ENCODE assay signal across 9 mouse cellular contexts in the genomic region with DNA sequence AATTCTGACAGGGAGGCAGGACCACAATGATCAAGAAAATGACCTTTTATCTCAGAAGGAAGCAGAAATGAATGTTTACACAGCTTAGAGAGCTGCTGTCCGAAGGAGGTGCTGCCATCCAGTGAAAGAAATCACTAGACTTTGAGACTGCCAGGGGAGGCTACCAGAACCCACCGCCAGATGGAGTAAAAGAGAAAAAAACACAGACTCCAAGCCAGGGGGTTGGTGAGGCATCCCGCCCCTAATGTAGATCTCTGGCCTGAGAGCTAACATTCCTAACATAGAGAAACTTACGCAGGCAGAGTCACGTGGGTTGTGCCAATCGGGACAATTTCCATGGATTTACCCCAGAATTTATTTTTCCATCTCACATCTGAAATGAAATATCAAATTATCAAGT. TPM values are rescaled to one million over a fixed set of nuclear protein-coding genes. Genes with fewer than 3 reads are reported as not detected.
DNase-seq lines count a peak whose midpoint lies in the region; ATAC-seq and TF ChIP-seq lines count a peak whose summit lies in the region.
"Had no signal": no experiment of that assay in that cellular context is flagged by ENCODE, and none has a peak within 500 bp of the region (broad histone marks: within the 10 kb centered on the region; RNA-seq: fewer than 3 reads in every experiment).

No protein-coding gene starts in this region.

- TF ChIP-seq POLR2A in brain, embryonic 14.5 days (IDR thresholded peaks at IDR 0.05; ENCODE audit: borderline replicate concordance, extremely low read depth, insufficient read depth, insufficient read length, poor library complexity, severe bottlenecking) = no peak

- no peaks in the 10 kb centered on the region for H3K4me1 ChIP-seq in liver, embryonic 12.5 days
- no peaks in the 10 kb centered on the region for H3K4me1 ChIP-seq in intestine, postnatal 0 days (replicated peaks; ENCODE audit: control insufficient read depth, insufficient read depth, low read length)
- no peaks in the 10 kb centered on the region for H3K4me1 ChIP-seq in neural tube, embryonic 11.5 days (ENCODE audit: control insufficient read depth, insufficient read depth, low read length)

- 46% methylated on average over 6 of the region's 6 CpGs for WGBS in liver, embryonic 12.5 days (ENCODE audit: insufficient replicate concordance)
- WGBS in intestine, postnatal 0 days = 23% methylated on average over 6 of the region's 6 CpGs
- WGBS in neural tube, embryonic 11.5 days = 51% methylated on average over 6 of the region's 6 CpGs

- no peaks in the 10 kb centered on the region for H3K27me3 ChIP-seq in liver, embryonic 12.5 days (replicated peaks)
- H3K27me3 ChIP-seq in intestine, postnatal 0 days (replicated peaks; ENCODE audit: control insufficient read depth, insufficient read depth, low read length) = no peaks in the 10 kb centered on the region
- H3K27me3 ChIP-seq in neural tube, embryonic 11.5 days (ENCODE audit: control insufficient read depth, insufficient read depth, low read length) = no peaks in the 10 kb centered on the region

- no peaks in the 10 kb centered on the region for H3K9me3 ChIP-seq in liver, embryonic 12.5 days (replicated peaks)
- H3K9me3 ChIP-seq in intestine, postnatal 0 days (ENCODE audit: control insufficient read depth) = no peaks in the 10 kb centered on the region
- H3K9me3 ChIP-seq in neural tube, embryonic 11.5 days (ENCODE audit: control insufficient read depth, low read length) = no peaks in the 10 kb centered on the region
- H3K9me3 ChIP-seq: G1E had no signal

- no peak overlapping the region for H3K9ac ChIP-seq in liver, embryonic 12.5 days
- H3K9ac ChIP-seq in intestine, postnatal 0 days (ENCODE audit: low read depth, low read length) = no peak overlapping the region
- no peak overlapping the region for H3K9ac ChIP-seq in neural tube, embryonic 11.5 days (ENCODE audit: low read length)

- no peak overlapping the region for H3K4me2 ChIP-seq in liver, embryonic 12.5 days
- H3K4me2 ChIP-seq in intestine, postnatal 0 days (replicated peaks; ENCODE audit: low read depth) = no peak overlapping the region
- no peak overlapping the region for H3K4me2 ChIP-seq in neural tube, embryonic 11.5 days (ENCODE audit: low read depth)

- no peak overlapping the region for H3K4me3 ChIP-seq in liver, embryonic 12.5 days
- H3K4me3 ChIP-seq in intestine, postnatal 0 days (ENCODE audit: low read depth, low read length) = no peak overlapping the region
- no peak overlapping the region for H3K4me3 ChIP-seq in neural tube, embryonic 11.5 days (ENCODE audit: low read depth, low read length)

- H3K36me3 ChIP-seq in liver, embryonic 12.5 days = no peaks in the 10 kb centered on the region
- peaks cover 14% of the 10 kb centered on the region for H3K36me3 ChIP-seq in intestine, postnatal 0 days (ENCODE audit: control insufficient read depth, insufficient read depth)
- no peaks in the 10 kb centered on the region for H3K36me3 ChIP-seq in neural tube, embryonic 11.5 days (ENCODE audit: control insufficient read depth, insufficient read depth, low read length)
- H3K36me3 ChIP-seq: G1E had no signal

- no peak overlapping the region for H3K27ac ChIP-seq in liver, embryonic 12.5 days
- no peak overlapping the region for H3K27ac ChIP-seq in intestine, postnatal 0 days (ENCODE audit: low read depth, low read length)
- no peak overlapping the region for H3K27ac ChIP-seq in neural tube, embryonic 11.5 days (ENCODE audit: low read depth, low read length)

- peak; percentile 74 for TF ChIP-seq CTCF in brain, embryonic 14.5 days (IDR thresholded peaks at IDR 0.05; ENCODE audit: borderline replicate concordance, extremely low read depth, insufficient read depth, insufficient read length)
- TF ChIP-seq CTCF in intestine, postnatal 0 days (IDR thresholded peaks at IDR 0.05; ENCODE audit: low read depth) = peak; percentile 74

- DNase-seq in cerebellum, postnatal 10 days = peak; percentile 77 to 81
- DNase-seq in cerebellum, adult 11 months = no peak
- peak; percentile 16 for DNase-seq in liver
- peak; percentile 62 for DNase-seq in brain, embryonic 14.5 days (ENCODE audit: low read depth)
- peak; percentile 58 for DNase-seq in neural tube, embryonic 11.5 days (ENCODE audit: low spot score)

- no peak for ATAC-seq in liver, embryonic 12.5 days
- ATAC-seq in intestine, postnatal 0 days = 0 out of 2 replicates have a peak, but pooled peaks have one; percentile 19
- ATAC-seq in neural tube, embryonic 11.5 days (ENCODE audit: insufficient read depth, low FRiP score, low TSS enrichment) = no peak
- ATAC-seq in granulocyte monocyte progenitor cell, adult 5-6 weeks (replicated peaks; ENCODE audit: poor library complexity, severe bottlenecking) = no peak

RNA-seq across cellular contexts. Expression of gene Gsdme, which starts 45.4 kb away (rescaled TPM):
- 18.2 and 18.7 TPM in 2 replicates for polyA plus RNA-seq in liver, embryonic 12.5 days (2016; fragmentation: Nextera tagmentation; extraction: Ambion mirVana)
- 17.3 and 21.3 TPM in 2 replicates for polyA plus RNA-seq in brain, embryonic 14.5 days (2012; rRNA removed)
- polyA plus RNA-seq in intestine, postnatal 0 days (2015; fragmentation: Nextera tagmentation; extraction: Ambion mirVana) = 25.6 and 27.0 TPM in 2 replicates
- 50.7 and 53.7 TPM in 2 replicates for polyA plus RNA-seq in neural tube, embryonic 11.5 days (2014; fragmentation: Nextera tagmentation; extraction: Ambion mirVana)
- total RNA-seq in granulocyte monocyte progenitor cell, adult 5-6 weeks (2014; fragmentation: Nextera tagmentation) = 4.4 and 7.4 TPM in 2 replicates
- total RNA-seq in granulocyte monocyte progenitor cell, adult 5-6 weeks (2017) = 6.4 and 11.0 TPM in 2 replicates
